In genomic region chr11:32333235-32333634, GRCm38 (mm10) we compare ENCODE assay signal across 30 mouse cellular contexts. TPM values are rescaled to one million over a fixed set of nuclear protein-coding genes. Genes with fewer than 3 reads are reported as not detected.
DNase-seq lines count a peak whose midpoint lies in the region; ATAC-seq lines count a peak whose summit lies in the region.
"Had no signal": no experiment of that assay in that cellular context is flagged by ENCODE, and none has a peak within 500 bp of the region (broad histone marks: within the 10 kb centered on the region; RNA-seq: fewer than 3 reads in every experiment).

No protein-coding gene starts in this region.

- no peaks in the 10 kb centered on the region for H3K9me3 ChIP-seq in hindbrain, embryonic 12.5 days (replicated peaks)
- H3K9me3 ChIP-seq: heart, embryonic 15.5 days; hindbrain, embryonic 15.5 days had no signal

- H3K4me1 ChIP-seq in hindbrain, embryonic 12.5 days = peaks cover 8% of the 10 kb centered on the region

- no peaks in the 10 kb centered on the region for H3K36me3 ChIP-seq in hindbrain, embryonic 12.5 days
- H3K36me3 ChIP-seq: forebrain, embryonic 10.5 days; G1E; heart, embryonic 12.5 days; heart, embryonic 15.5 days; hindbrain, embryonic 10.5 days; hindbrain, embryonic 15.5 days had no signal

- no peak for DNase-seq in frontal cortex, adult 2 months (ENCODE audit: extremely low spot score in 1 of 2, low spot score in 1 of 2)
- peak; percentile 48 for DNase-seq in brain, adult 2 months (ENCODE audit: low read depth, low spot score)
- DNase-seq in spleen, postnatal 4 days (ENCODE audit: low spot score in 2 of 2) = no peak
- DNase-seq: adrenal gland, postnatal 10 days; adrenal gland, postnatal 36 days; B cell, adult 2 months; cerebellum, adult 11-12 months; cerebellum, adult 8-10 months; cerebellum, postnatal 10 days; gastrocnemius, adult 2 months; gastrocnemius, postnatal 14 days; heart, adult 18-20 months; heart, postnatal 10 days; heart, postnatal 36 days had no signal

- 77% methylated on average over 2 of the region's 2 CpGs for WGBS in hindbrain, embryonic 12.5 days

- no peak overlapping the region for H3K27ac ChIP-seq in hindbrain, embryonic 12.5 days
- H3K27ac ChIP-seq: forebrain, embryonic 10.5 days; gastrocnemius, adult 2 months; heart, embryonic 15.5 days; hindbrain, embryonic 10.5 days; hindbrain, embryonic 15.5 days had no signal

- peak; percentile 48; the same call in 1 of the 2 replicates for ATAC-seq in frontal cortex, adult (ENCODE audit: low TSS enrichment)
- ATAC-seq in granulocyte monocyte progenitor cell, adult 5-6 weeks (replicated peaks; ENCODE audit: poor library complexity, severe bottlenecking) = peak; percentile 66
- no peak for ATAC-seq in hindbrain, embryonic 12.5 days (ENCODE audit: low FRiP score)
- ATAC-seq: forebrain, embryonic 14.5 days; intestine, postnatal 0 days; Patski had no signal

- no peaks in the 10 kb centered on the region for H3K27me3 ChIP-seq in hindbrain, embryonic 12.5 days
- H3K27me3 ChIP-seq: heart, embryonic 15.5 days; hindbrain, embryonic 15.5 days had no signal

- no peak overlapping the region for H3K9ac ChIP-seq in hindbrain, embryonic 12.5 days
- H3K9ac ChIP-seq: heart, embryonic 12.5 days; heart, embryonic 15.5 days; hindbrain, embryonic 15.5 days had no signal

- no peak overlapping the region for H3K4me3 ChIP-seq in hindbrain, embryonic 12.5 days
- H3K4me3 ChIP-seq: forebrain, embryonic 10.5 days; gastrocnemius, adult 2 months; heart, embryonic 12.5 days; heart, embryonic 15.5 days; hindbrain, embryonic 10.5 days; hindbrain, embryonic 15.5 days had no signal

- no peak overlapping the region for H3K4me2 ChIP-seq in hindbrain, embryonic 12.5 days (replicated peaks)
- H3K4me2 ChIP-seq: heart, embryonic 12.5 days; heart, embryonic 15.5 days; hindbrain, embryonic 15.5 days had no signal

RNA-seq across cellular contexts. Expression of gene Sh3pxd2b, which starts 14.4 kb away (rescaled TPM):
- polyA plus RNA-seq in frontal cortex, adult 2 months (2012; rRNA removed) = 11.8 and 12.5 TPM in 2 replicates
- total RNA-seq in granulocyte monocyte progenitor cell, adult 5-6 weeks (2014; fragmentation: Nextera tagmentation) = 10.1 and 13.5 TPM in 2 replicates
- total RNA-seq in granulocyte monocyte progenitor cell, adult 5-6 weeks (2017) = 1.8 and 3.4 TPM in 2 replicates
- 29.5 and 31.7 TPM in 2 replicates for polyA plus RNA-seq in hindbrain, embryonic 12.5 days (2016; fragmentation: Nextera tagmentation; extraction: Ambion mirVana)
- polyA plus RNA-seq: G1E had no signal

RNA-seq across cellular contexts. Expression of gene Hbq1a, which starts 33.4 kb away (rescaled TPM):
- 1.3 and 1.8 TPM in 2 replicates for polyA plus RNA-seq in frontal cortex, adult 2 months (2012; rRNA removed)
- total RNA-seq in granulocyte monocyte progenitor cell, adult 5-6 weeks (2014; fragmentation: Nextera tagmentation) = not detected in 2 replicates
- not detected in 2 replicates for total RNA-seq in granulocyte monocyte progenitor cell, adult 5-6 weeks (2017)
- polyA plus RNA-seq in hindbrain, embryonic 12.5 days (2016; fragmentation: Nextera tagmentation; extraction: Ambion mirVana) = 0.72 TPM in 1 of 2 replicates, not detected in the other
- total RNA-seq: adrenal gland, adult 18-20 months; adrenal gland, postnatal 10 days; CH12.LX; G1E; gastrocnemius, adult 2 months; gastrocnemius, postnatal 14 days; gastrocnemius, postnatal 4 days; heart, postnatal 10 days had no signal
- polyA plus RNA-seq: forebrain, embryonic 10.5 days; G1E; hindbrain, embryonic 10.5 days; intestine, embryonic 14.5 days; Patski had no signal

RNA-seq across cellular contexts. Expression of gene Hba-a2, which starts 36.9 kb away (rescaled TPM):
- polyA plus RNA-seq in frontal cortex, adult 2 months (2012; rRNA removed) = 443 and 591 TPM in 2 replicates
- 0.73 TPM in 1 of 2 replicates, not detected in the other for total RNA-seq in granulocyte monocyte progenitor cell, adult 5-6 weeks (2014; fragmentation: Nextera tagmentation)
- total RNA-seq in granulocyte monocyte progenitor cell, adult 5-6 weeks (2017) = 6.1 and 16.0 TPM in 2 replicates
- polyA plus RNA-seq in hindbrain, embryonic 12.5 days (2016; fragmentation: Nextera tagmentation; extraction: Ambion mirVana) = 6,460 and 7,804 TPM in 2 replicates
- polyA plus RNA-seq: Patski had no signal

RNA-seq across cellular contexts. Expression of gene Hbq1b, which starts 46.5 kb away (rescaled TPM):
- polyA plus RNA-seq in frontal cortex, adult 2 months (2012; rRNA removed) = 0.50 and 0.71 TPM in 2 replicates
- not detected in 2 replicates for total RNA-seq in granulocyte monocyte progenitor cell, adult 5-6 weeks (2014; fragmentation: Nextera tagmentation)
- not detected in 2 replicates for total RNA-seq in granulocyte monocyte progenitor cell, adult 5-6 weeks (2017)
- polyA plus RNA-seq in hindbrain, embryonic 12.5 days (2016; fragmentation: Nextera tagmentation; extraction: Ambion mirVana) = 4.6 and 5.1 TPM in 2 replicates
- total RNA-seq: adrenal gland, adult 18-20 months; adrenal gland, postnatal 36 days; CH12.LX; gastrocnemius, adult 2 months; gastrocnemius, postnatal 4 days had no signal
- polyA plus RNA-seq: intestine, postnatal 0 days; Patski had no signal

RNA-seq across cellular contexts. Expression of gene Hba-a1, which starts 49.9 kb away (rescaled TPM):
- 138 and 217 TPM in 2 replicates for polyA plus RNA-seq in frontal cortex, adult 2 months (2012; rRNA removed)
- total RNA-seq in granulocyte monocyte progenitor cell, adult 5-6 weeks (2014; fragmentation: Nextera tagmentation) = 2.8 TPM in 1 of 2 replicates, not detected in the other
- total RNA-seq in granulocyte monocyte progenitor cell, adult 5-6 weeks (2017) = 0.46 and 0.52 TPM in 2 replicates
- polyA plus RNA-seq in hindbrain, embryonic 12.5 days (2016; fragmentation: Nextera tagmentation; extraction: Ambion mirVana) = 2,983 and 3,718 TPM in 2 replicates
- polyA plus RNA-seq: Patski had no signal

Comparison
In these comparisons a context has a peak if more than half of its experiments do, and no peak if none do; other contexts are left out.
1. RNA of gene Hba-a2, which starts 36.9 kb away (polyA plus RNA-seq): 6,460 to 7,804 TPM in hindbrain, embryonic 12.5 days; 443 to 591 TPM in frontal cortex, adult 2 months; every median in the first group is over 10 times any median in the second.